Mouse (Mus musculus): ENCODE data around the gene Kir3dl1. TPM values are rescaled to one million over a fixed set of nuclear protein-coding genes. Genes with fewer than 3 reads are reported as not detected.
"Not testable (repeated sequence)": the region's sequence is repeated elsewhere in the genome, so short reads cannot be mapped to it uniquely, and the experiment has no call there.

Gene Kir3dl1
- not detected in 2 replicates for polyA plus RNA-seq (2014; fragmentation: Nextera tagmentation; extraction: Ambion mirVana)

DNA sequence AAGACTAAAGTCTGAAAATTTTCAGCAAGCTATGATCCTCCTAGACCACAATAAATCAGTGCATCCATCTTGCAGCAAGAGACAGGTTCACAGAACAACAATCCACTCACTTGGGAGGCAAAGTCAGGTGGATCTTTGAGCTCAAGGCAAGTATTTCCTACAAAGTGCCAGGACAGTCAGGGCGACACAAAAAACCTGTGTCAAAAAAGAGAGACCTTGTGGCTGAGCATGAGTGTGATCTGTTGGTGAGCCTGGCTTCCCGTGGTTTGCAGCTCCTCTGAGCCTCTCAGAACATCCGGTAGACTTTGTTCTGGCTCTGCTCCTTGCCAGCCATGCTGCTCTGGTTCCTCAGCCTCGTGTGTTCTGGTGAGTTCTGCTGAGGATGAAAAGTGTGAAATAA, at the start of gene Kir3dl1:
TSS of gene Kir3dl1 (plus strand) at position 301 of the 400 bp plus-strand sequence.
- H3K9ac ChIP-seq (ENCODE audit: low read depth, low read length); H3K27ac ChIP-seq (replicated peaks; ENCODE audit: low read depth, low read length); H3K4me3 ChIP-seq (ENCODE audit: low read depth, low read length); H3K4me2 ChIP-seq (ENCODE audit: low read depth, low read length); H3K27me3 ChIP-seq (replicated peaks; ENCODE audit: control insufficient read depth, insufficient read depth, low read length); H3K4me1 ChIP-seq (ENCODE audit: control insufficient read depth, insufficient read depth, low read length); DNase-seq (ENCODE audit: low spot score); H3K9me3 ChIP-seq (ENCODE audit: control insufficient read depth, low read length); ATAC-seq (ENCODE audit: low read depth); H3K36me3 ChIP-seq (ENCODE audit: control insufficient read depth, insufficient read depth, low read length): not testable (repeated sequence)
- 72% methylated on average over 4 of the region's 4 CpGs for WGBS

GRCm38 (mm10) chrX:136543956-136544355, 26.2 kb downstream of the Kir3dl1 start, which contains the start of gene Kir3dl2:
TSS of gene Kir3dl2 (minus strand) at chrX:136544056.
- not testable (repeated sequence) for H3K9ac ChIP-seq (ENCODE audit: low read depth, low read length); H3K4me2 ChIP-seq (ENCODE audit: low read depth, low read length); H3K4me3 ChIP-seq (ENCODE audit: low read depth, low read length); ATAC-seq (ENCODE audit: low read depth); H3K27me3 ChIP-seq (replicated peaks; ENCODE audit: control insufficient read depth, insufficient read depth, low read length); H3K27ac ChIP-seq (replicated peaks; ENCODE audit: low read depth, low read length); H3K4me1 ChIP-seq (ENCODE audit: control insufficient read depth, insufficient read depth, low read length); DNase-seq (ENCODE audit: low spot score); H3K9me3 ChIP-seq (ENCODE audit: control insufficient read depth, low read length); H3K36me3 ChIP-seq (ENCODE audit: control insufficient read depth, insufficient read depth, low read length)
- WGBS: 65% methylated on average over 1 of the region's 1 CpGs

DNA sequence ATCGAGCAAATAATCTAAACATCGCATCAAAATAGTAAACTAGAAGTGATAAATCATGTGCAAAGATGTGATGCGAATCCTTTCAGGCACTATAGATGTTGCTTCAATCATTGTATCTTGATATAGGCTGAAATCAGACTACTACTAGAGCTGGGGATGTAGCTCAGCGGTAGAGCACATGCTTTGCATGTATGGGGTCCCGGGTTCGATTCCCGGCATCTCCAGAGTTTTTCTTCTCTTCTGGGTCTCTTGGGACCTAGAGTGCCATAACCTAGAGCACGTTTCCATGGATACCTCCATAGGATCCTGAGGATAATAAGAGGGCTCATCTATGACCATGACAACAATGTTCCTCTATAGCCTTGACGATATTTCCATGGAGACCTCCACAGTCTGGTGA, 51.3 kb downstream of the Kir3dl1 start:
- not testable (repeated sequence) for H3K27ac ChIP-seq (replicated peaks; ENCODE audit: low read depth, low read length); H3K9me3 ChIP-seq (ENCODE audit: control insufficient read depth, low read length); H3K9ac ChIP-seq (ENCODE audit: low read depth, low read length); H3K4me2 ChIP-seq (ENCODE audit: low read depth, low read length); H3K36me3 ChIP-seq (ENCODE audit: control insufficient read depth, insufficient read depth, low read length); ATAC-seq (ENCODE audit: low read depth); H3K4me3 ChIP-seq (ENCODE audit: low read depth, low read length); DNase-seq (ENCODE audit: low spot score); H3K4me1 ChIP-seq (ENCODE audit: control insufficient read depth, insufficient read depth, low read length); H3K27me3 ChIP-seq (replicated peaks; ENCODE audit: control insufficient read depth, insufficient read depth, low read length)
- 90% methylated on average over 9 of the region's 9 CpGs for WGBS

Other genes starting within 250 kb of the Kir3dl1 start
- gene Bex3, start 247.7 kb upstream of the Kir3dl1 start, polyA plus RNA-seq (2014; fragmentation: Nextera tagmentation; extraction: Ambion mirVana): 391 and 421 TPM in 2 replicates
- not detected in 2 replicates for gene Kir3dl2, start 26.1 kb downstream of the Kir3dl1 start, polyA plus RNA-seq (2014; fragmentation: Nextera tagmentation; extraction: Ambion mirVana)
- gene Tceal3, start 72.8 kb downstream of the Kir3dl1 start, polyA plus RNA-seq (2014; fragmentation: Nextera tagmentation; extraction: Ambion mirVana): 26.3 and 26.6 TPM in 2 replicates
- gene Tceal1, start 190.0 kb downstream of the Kir3dl1 start, polyA plus RNA-seq (2014; fragmentation: Nextera tagmentation; extraction: Ambion mirVana): 16.4 and 17.4 TPM in 2 replicates
- 655 and 681 TPM in 2 replicates for gene Morf4l2, start 225.7 kb downstream of the Kir3dl1 start, polyA plus RNA-seq (2014; fragmentation: Nextera tagmentation; extraction: Ambion mirVana)

Data from embryonic facial prominence, embryonic 14.5 days (tissue).